In the genomic region with DNA sequence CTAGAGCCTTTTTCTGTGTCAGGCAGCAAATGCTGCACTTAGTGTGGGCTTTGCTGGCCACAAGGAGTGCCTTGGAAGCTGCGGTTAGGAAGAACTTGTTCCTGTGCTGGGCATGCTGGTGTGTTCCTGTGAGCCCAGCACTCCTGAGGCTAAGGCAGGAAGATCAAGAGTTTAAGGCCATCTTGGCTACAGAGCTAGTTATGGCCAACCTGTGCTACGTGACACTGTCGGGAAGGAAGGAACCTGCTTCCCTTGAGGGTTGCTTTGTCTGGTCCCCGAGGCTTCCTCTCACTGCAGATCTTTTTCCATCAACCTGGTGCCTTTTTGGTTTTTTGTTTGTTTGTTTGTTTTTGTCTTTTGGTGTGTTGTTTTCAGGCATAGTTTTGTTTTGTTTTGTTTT, we compare ENCODE assay signal across 35 mouse cellular contexts. TPM values are rescaled to one million over a fixed set of nuclear protein-coding genes. Genes with fewer than 3 reads are reported as not detected.
A peak's percentile ranks its signal among the peaks of the same experiment; 100 is the strongest.
DNase-seq lines count a peak whose midpoint lies in the region; ATAC-seq and TF ChIP-seq lines count a peak whose summit lies in the region.
"Had no signal": no experiment of that assay in that cellular context is flagged by ENCODE, and none has a peak within 500 bp of the region (broad histone marks: within the 10 kb centered on the region; RNA-seq: fewer than 3 reads in every experiment).

No protein-coding gene starts in this region.

- TF ChIP-seq CTCF in gastrocnemius, adult 2 months (IDR thresholded peaks at IDR 0.05): no peak

- WGBS in heart, embryonic 12.5 days: 79% methylated on average over 4 of the region's 4 CpGs
- 91% methylated on average over 4 of the region's 4 CpGs for WGBS in hindbrain, embryonic 10.5 days
- WGBS in hindbrain, embryonic 11.5 days: 90% methylated on average over 4 of the region's 4 CpGs

- no peaks in the 10 kb centered on the region for H3K27me3 ChIP-seq in heart, embryonic 12.5 days (replicated peaks)
- H3K27me3 ChIP-seq in hindbrain, embryonic 10.5 days (ENCODE audit: insufficient read depth, poor library complexity, severe bottlenecking): no peaks in the 10 kb centered on the region
- no peaks in the 10 kb centered on the region for H3K27me3 ChIP-seq in hindbrain, embryonic 11.5 days (ENCODE audit: control insufficient read depth, insufficient read depth, low read length)
- H3K27me3 ChIP-seq: midbrain, embryonic 13.5 days; neural tube, embryonic 13.5 days had no signal

- no peaks in the 10 kb centered on the region for H3K36me3 ChIP-seq in heart, embryonic 12.5 days
- H3K36me3 ChIP-seq in hindbrain, embryonic 10.5 days: peaks cover 3% of the 10 kb centered on the region
- no peaks in the 10 kb centered on the region for H3K36me3 ChIP-seq in hindbrain, embryonic 11.5 days (ENCODE audit: control insufficient read depth, insufficient read depth, low read length)
- H3K36me3 ChIP-seq: G1E; liver, embryonic 13.5 days; midbrain, embryonic 13.5 days; neural tube, embryonic 13.5 days had no signal

- H3K9me3 ChIP-seq in heart, embryonic 12.5 days (replicated peaks): no peaks in the 10 kb centered on the region
- no peaks in the 10 kb centered on the region for H3K9me3 ChIP-seq in hindbrain, embryonic 10.5 days
- H3K9me3 ChIP-seq in hindbrain, embryonic 11.5 days (ENCODE audit: control insufficient read depth, low read length): no peaks in the 10 kb centered on the region
- H3K9me3 ChIP-seq: G1E; liver, embryonic 13.5 days; midbrain, embryonic 13.5 days; neural tube, embryonic 13.5 days had no signal

- no peak overlapping the region for H3K4me2 ChIP-seq in heart, embryonic 12.5 days
- H3K4me2 ChIP-seq in hindbrain, embryonic 11.5 days (replicated peaks; ENCODE audit: low read depth, low read length): no peak overlapping the region
- H3K4me2 ChIP-seq: liver, embryonic 13.5 days; midbrain, embryonic 13.5 days; neural tube, embryonic 13.5 days had no signal

- intact Hi-C loops in gastrocnemius, adult 2 months (cut with DNase I): no loop called here
- intact Hi-C loops in gastrocnemius, postnatal 36 days (cut with DNase I): no loop called here

- no peak for DNase-seq in gastrocnemius, adult 2 months
- DNase-seq in gastrocnemius, postnatal 36 days: no peak
- no peak for DNase-seq in heart, adult 8-10 months (ENCODE audit: low spot score)
- no peak for DNase-seq in hindbrain, embryonic 10.5 days (ENCODE audit: low spot score)
- no peak for DNase-seq in hindbrain, embryonic 11.5 days (ENCODE audit: low spot score)
- DNase-seq in adrenal gland, postnatal 10 days: no peak
- DNase-seq: adrenal gland, adult 8-10 months; cerebellum, adult 11 months; cerebellum, adult 9-11 months; embryo, embryonic 11 days; forebrain, postnatal 0 days; gastrocnemius, postnatal 14 days; kidney, adult 18-20 months; liver, embryonic 13.5 days; lung, adult 18-20 months; right cerebral cortex, postnatal 4 days; thymus, postnatal 4 days had no signal

- H3K9ac ChIP-seq in heart, embryonic 12.5 days: no peak overlapping the region
- H3K9ac ChIP-seq in hindbrain, embryonic 11.5 days (ENCODE audit: low read depth, low read length): no peak overlapping the region
- H3K9ac ChIP-seq: forebrain, postnatal 0 days; liver, embryonic 13.5 days; midbrain, embryonic 13.5 days; neural tube, embryonic 13.5 days had no signal

- H3K27ac ChIP-seq in gastrocnemius, adult 2 months: peak overlapping the region; percentile 88
- H3K27ac ChIP-seq in heart, embryonic 12.5 days (ENCODE audit: poor library complexity, severe bottlenecking): peak overlapping the region; percentile 26; the same call in 1 of the 2 replicates
- H3K27ac ChIP-seq in hindbrain, embryonic 10.5 days: 0 out of 2 replicates have a peak overlapping the region, but pooled peaks have one; percentile 18
- no peak overlapping the region for H3K27ac ChIP-seq in hindbrain, embryonic 11.5 days (ENCODE audit: low read depth, low read length)
- H3K27ac ChIP-seq: layer of hippocampus, adult 2 months; left cerebral cortex, adult 2 months; liver, embryonic 13.5 days; macrophage; midbrain, embryonic 13.5 days had no signal

- no peak for ATAC-seq in heart, embryonic 12.5 days (ENCODE audit: insufficient number of reproducible peaks, low FRiP score)
- ATAC-seq in hindbrain, embryonic 11.5 days (ENCODE audit: low FRiP score): no peak
- ATAC-seq: forebrain, postnatal 0 days; hindbrain, embryonic 16.5 days; lung, postnatal 0 days; midbrain, embryonic 13.5 days had no signal

- peaks cover 83% of the 10 kb centered on the region for H3K4me1 ChIP-seq in heart, embryonic 12.5 days (replicated peaks)
- peaks cover 64% of the 10 kb centered on the region for H3K4me1 ChIP-seq in hindbrain, embryonic 10.5 days (replicated peaks)
- H3K4me1 ChIP-seq in hindbrain, embryonic 11.5 days (replicated peaks; ENCODE audit: control insufficient read depth, insufficient read depth, low read length): no peaks in the 10 kb centered on the region

- H3K4me3 ChIP-seq in gastrocnemius, adult 2 months: no peak overlapping the region; the same call in 1 of the 2 replicates
- no peak overlapping the region for H3K4me3 ChIP-seq in heart, embryonic 12.5 days
- H3K4me3 ChIP-seq in hindbrain, embryonic 10.5 days: no peak overlapping the region
- no peak overlapping the region for H3K4me3 ChIP-seq in hindbrain, embryonic 11.5 days (ENCODE audit: low read depth, low read length)
- H3K4me3 ChIP-seq: erythroblast, embryonic 14.5 days; layer of hippocampus, adult 2 months; left cerebral cortex, adult 2 months; liver, embryonic 13.5 days; midbrain, embryonic 13.5 days; neural tube, embryonic 13.5 days had no signal

RNA-seq across cellular contexts. Expression of a gene that starts 7.1 kb away (rescaled TPM):
- total RNA-seq in gastrocnemius, adult 2 months (2021): 10 to 100 TPM; 19.0 to 21.4 TPM
- 10 to 100 TPM; 22.7 to 24.4 TPM for total RNA-seq in gastrocnemius, postnatal 36 days (2021)
- 38.5 and 39.3 TPM in 2 replicates for polyA plus RNA-seq in heart, embryonic 12.5 days (2016; fragmentation: Nextera tagmentation; extraction: Ambion mirVana)
- total RNA-seq in heart, adult 8-10 months (2022): 10 to 100 TPM; 16.0 to 23.2 (median 20.5) TPM
- 62.7 and 68.2 TPM in 2 replicates for polyA plus RNA-seq in hindbrain, embryonic 10.5 days (2016; fragmentation: Nextera tagmentation; extraction: Ambion mirVana)
- 63.4 and 65.2 TPM in 2 replicates for polyA plus RNA-seq in hindbrain, embryonic 11.5 days (2014; fragmentation: Nextera tagmentation; extraction: Ambion mirVana)
- total RNA-seq in adrenal gland, postnatal 10 days (2021): 10 to 100 TPM; 39.5 to 42.0 TPM

RNA-seq across cellular contexts. Expression of a gene that starts 40.1 kb away (rescaled TPM):
- 10 to 100 TPM; 13.1 to 16.1 TPM for total RNA-seq in gastrocnemius, adult 2 months (2021)
- 10 to 100 TPM; 10.7 to 14.2 TPM for total RNA-seq in gastrocnemius, postnatal 36 days (2021)
- 32.1 and 40.9 TPM in 2 replicates for polyA plus RNA-seq in heart, embryonic 12.5 days (2016; fragmentation: Nextera tagmentation; extraction: Ambion mirVana)
- total RNA-seq in heart, adult 8-10 months (2022): 10 to 100 TPM; 50.1 to 69.6 (median 57.6) TPM
- polyA plus RNA-seq in hindbrain, embryonic 10.5 days (2016; fragmentation: Nextera tagmentation; extraction: Ambion mirVana): 49.0 and 50.9 TPM in 2 replicates
- 48.4 and 54.8 TPM in 2 replicates for polyA plus RNA-seq in hindbrain, embryonic 11.5 days (2014; fragmentation: Nextera tagmentation; extraction: Ambion mirVana)
- total RNA-seq in adrenal gland, postnatal 10 days (2021): 10 to 100 TPM; 40.1 to 42.1 TPM

RNA-seq across cellular contexts. Expression of a gene that starts 40.2 kb away (rescaled TPM):
- 10 to 100 TPM; 30.0 to 32.7 TPM for total RNA-seq in gastrocnemius, adult 2 months (2021)
- total RNA-seq in gastrocnemius, postnatal 36 days (2021): 10 to 100 TPM; 28.7 to 31.5 TPM
- polyA plus RNA-seq in heart, embryonic 12.5 days (2016; fragmentation: Nextera tagmentation; extraction: Ambion mirVana): 12.0 and 14.0 TPM in 2 replicates
- 10 to 100 TPM; 35.1 to 36.8 (median 36.0) TPM for total RNA-seq in heart, adult 8-10 months (2022)
- 17.0 TPM in 2 replicates for polyA plus RNA-seq in hindbrain, embryonic 10.5 days (2016; fragmentation: Nextera tagmentation; extraction: Ambion mirVana)
- polyA plus RNA-seq in hindbrain, embryonic 11.5 days (2014; fragmentation: Nextera tagmentation; extraction: Ambion mirVana): 15.5 and 16.9 TPM in 2 replicates
- total RNA-seq in adrenal gland, postnatal 10 days (2021): 10 to 100 TPM; 15.2 TPM

RNA-seq across cellular contexts. Expression of a gene that starts 48.0 kb away (rescaled TPM):
- total RNA-seq in gastrocnemius, adult 2 months (2021): not detected
- total RNA-seq in gastrocnemius, postnatal 36 days (2021): not detected
- polyA plus RNA-seq in heart, embryonic 12.5 days (2016; fragmentation: Nextera tagmentation; extraction: Ambion mirVana): 0.29 and 0.33 TPM in 2 replicates
- not detected for total RNA-seq in heart, adult 8-10 months (2022)
- polyA plus RNA-seq in hindbrain, embryonic 10.5 days (2016; fragmentation: Nextera tagmentation; extraction: Ambion mirVana): 0.44 TPM in 1 of 2 replicates, not detected in the other
- not detected in 2 replicates for polyA plus RNA-seq in hindbrain, embryonic 11.5 days (2014; fragmentation: Nextera tagmentation; extraction: Ambion mirVana)
- not detected for total RNA-seq in adrenal gland, postnatal 10 days (2021)
- total RNA-seq: adrenal gland, adult 8-10 months; forebrain, postnatal 0 days; G1E; gastrocnemius, postnatal 14 days; hematopoietic stem cell, adult 5-6 weeks; layer of hippocampus, adult 2 months; layer of hippocampus, postnatal 14 days; left cerebral cortex, adult 2 months; left cerebral cortex, postnatal 25 days; megakaryocyte-erythroid progenitor cell, adult 5-6 weeks had no signal
- polyA plus RNA-seq: embryonic facial prominence, embryonic 14.5 days; erythroblast, embryonic 14.5 days; forebrain, postnatal 0 days; G1E; hindbrain, embryonic 16.5 days; intestine, embryonic 14.5 days; limb, embryonic 14.5 days; liver, embryonic 13.5 days; lung, postnatal 0 days; macrophage; neural tube, embryonic 13.5 days; spleen, adult 2 months had no signal
